ENCODE assay signal across 16 mouse cellular contexts in genomic region chr3:99147886-99148285, GRCm38 (mm10).
"Had no signal": no experiment of that assay in that cellular context is flagged by ENCODE, and none has a peak within 500 bp of the region (broad histone marks: within the 10 kb centered on the region; RNA-seq: fewer than 3 reads in every experiment).

No protein-coding gene starts in this region.

- H3K4me2 ChIP-seq: limb, embryonic 12.5 days; limb, embryonic 15.5 days; liver, embryonic 11.5 days; lung, embryonic 14.5 days; midbrain, embryonic 13.5 days had no signal

- H3K27ac ChIP-seq: limb, embryonic 12.5 days; limb, embryonic 15.5 days; liver, embryonic 14.5 days; macrophage; midbrain, embryonic 13.5 days; stomach, postnatal 0 days had no signal

- H3K9me3 ChIP-seq: limb, embryonic 12.5 days; limb, embryonic 15.5 days; midbrain, embryonic 13.5 days had no signal

- DNase-seq: kidney, postnatal 14 days; kidney, postnatal 4 days; left cerebral cortex, postnatal 4 days; liver, postnatal 0 days; lung, embryonic 14.5 days; thymus, adult 2 months; thymus, postnatal 14 days; thymus, postnatal 4 days had no signal

- H3K36me3 ChIP-seq: limb, embryonic 12.5 days; midbrain, embryonic 13.5 days had no signal

- ATAC-seq: liver, postnatal 0 days; lung, postnatal 0 days; midbrain, embryonic 13.5 days had no signal

- H3K4me3 ChIP-seq: limb, embryonic 12.5 days; limb, embryonic 15.5 days; midbrain, embryonic 13.5 days had no signal

- H3K4me1 ChIP-seq: limb, embryonic 12.5 days; limb, embryonic 15.5 days; midbrain, embryonic 13.5 days had no signal

- H3K9ac ChIP-seq: limb, embryonic 12.5 days; limb, embryonic 15.5 days; liver, embryonic 14.5 days; liver, postnatal 0 days; lung, embryonic 14.5 days; midbrain, embryonic 13.5 days had no signal

- H3K27me3 ChIP-seq: limb, embryonic 12.5 days; limb, embryonic 15.5 days; midbrain, embryonic 13.5 days had no signal
